Mouse (Mus musculus) liver, adult 2 months (tissue): Measurements from ENCODE around the gene Syngap1.

ENCODE experiments used
- CTCF ChIP-seq: fragments of 200-500 bp; IDR thresholded peaks from 2 replicates; pipeline ENCODE4 v1.5.1; 2011; ENCODE audit warnings: low read depth, low read length, control low read depth
- POLR2A ChIP-seq: fragments of 200-500 bp; IDR thresholded peaks from 2 replicates; pipeline ENCODE4 v1.6.1; 2011; ENCODE audit warnings: low read length, control low read depth; ENCODE audit not compliant: insufficient read depth; ENCODE audit errors: extremely low read depth

DNA sequence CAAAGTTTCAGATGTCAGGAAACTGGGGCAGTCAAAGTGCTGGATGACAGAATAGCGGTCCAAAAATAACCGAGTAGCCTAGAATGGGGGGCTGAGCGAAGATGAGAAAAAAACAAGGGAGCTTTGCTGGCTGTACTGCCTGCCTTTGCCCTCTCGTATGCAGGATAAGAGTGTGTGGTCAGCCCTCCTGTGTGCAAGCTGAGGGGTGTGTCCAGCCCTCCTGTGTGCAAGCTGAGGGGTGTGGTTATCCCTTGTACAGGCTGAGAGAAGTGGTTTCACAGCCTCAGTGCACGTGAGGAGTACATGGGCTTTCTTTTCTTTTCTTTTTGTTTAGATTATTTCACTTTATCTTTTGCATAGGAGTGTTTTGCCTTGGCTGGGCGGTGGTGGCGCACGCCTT, 54.5 kb downstream of the Syngap1 start:
- TF ChIP-seq POLR2A (no peak), CTCF (no peak)
